Mouse (Mus musculus) erythroblast, embryonic 14.5 days (primary cell): ENCODE data around the gene Tmem131l. TPM values are rescaled to one million over a fixed set of nuclear protein-coding genes. Genes with fewer than 3 reads are reported as not detected.
A peak's percentile ranks its signal among the peaks of the same experiment; 100 is the strongest.

ENCODE experiments used
- H3K27me3 ChIP-seq: 2 replicates; pipeline ENCODE4 v1.6.1; 2012; ENCODE audit warnings: inconsistent platforms; ENCODE audit not compliant: control insufficient read depth
- H3K36me3 ChIP-seq: 2 replicates; pipeline ENCODE4 v1.6.1; 2012; ENCODE audit warnings: mild to moderate bottlenecking, inconsistent platforms; ENCODE audit not compliant: control insufficient read depth
- H3K4me1 ChIP-seq: 2 replicates; pipeline ENCODE4 v1.6.1; 2012; ENCODE audit warnings: inconsistent platforms; ENCODE audit not compliant: control insufficient read depth
- H3K4me3 ChIP-seq: replicated peaks from 2 replicates; pipeline ENCODE3; 2012; ENCODE audit warnings: moderate library complexity, mild to moderate bottlenecking, inconsistent platforms
- H3K9me3 ChIP-seq: 2 replicates; pipeline ENCODE4 v1.6.1; 2012; ENCODE audit warnings: low read length, inconsistent platforms, mixed read lengths; ENCODE audit not compliant: control insufficient read depth
- GATA1 ChIP-seq: IDR thresholded peaks from 2 replicates; pipeline ENCODE4 v1.6.1; 2012; ENCODE audit warnings: low read length, inconsistent platforms, mixed read lengths
- TAL1 ChIP-seq: IDR thresholded peaks from 3 replicates; pipeline ENCODE4 v1.6.1; 2012; ENCODE audit warnings: low read length, inconsistent platforms, mixed read lengths
- polyA plus RNA-seq: library from polyadenylated mRNA; stranded (reverse); fragments of >175 nt; gene quantifications from 2 replicates; pipeline ENCODE4 v1.2.3, GENCODE M21; 2012

Tmem131l gene
- polyA plus RNA-seq, 1 experiment, result 9.3 TPM

- Histone ChIP-seq H3K36me3 (peaks cover 45% of the 10 kb centered on the region), H3K4me3 (peak overlapping the region; percentile 82), H3K9me3 (no peaks in the 10 kb centered on the region), H3K27me3 (no peaks in the 10 kb centered on the region), H3K4me1 (peaks cover 85% of the 10 kb centered on the region)
- TF ChIP-seq GATA1 (no peak), TAL1 (no peak)
Observed at GRCm38 (mm10) chr3:84036866-84037265, 3.1 kb downstream of the Tmem131l start.

GRCm38 (mm10) chr3:84035728-84036364 is 4.1 kb downstream of the Tmem131l start:
- Histone ChIP-seq H3K4me3 (peak overlapping the region; percentile 82), H3K4me1 (peaks cover 79% of the 10 kb centered on the region), H3K9me3 (no peaks in the 10 kb centered on the region), H3K27me3 (no peaks in the 10 kb centered on the region), H3K36me3 (peaks cover 55% of the 10 kb centered on the region)
- TF ChIP-seq TAL1 (peak; percentile 74), GATA1 (peak; percentile 53; the same call in 1 of the 2 replicates)

DNA sequence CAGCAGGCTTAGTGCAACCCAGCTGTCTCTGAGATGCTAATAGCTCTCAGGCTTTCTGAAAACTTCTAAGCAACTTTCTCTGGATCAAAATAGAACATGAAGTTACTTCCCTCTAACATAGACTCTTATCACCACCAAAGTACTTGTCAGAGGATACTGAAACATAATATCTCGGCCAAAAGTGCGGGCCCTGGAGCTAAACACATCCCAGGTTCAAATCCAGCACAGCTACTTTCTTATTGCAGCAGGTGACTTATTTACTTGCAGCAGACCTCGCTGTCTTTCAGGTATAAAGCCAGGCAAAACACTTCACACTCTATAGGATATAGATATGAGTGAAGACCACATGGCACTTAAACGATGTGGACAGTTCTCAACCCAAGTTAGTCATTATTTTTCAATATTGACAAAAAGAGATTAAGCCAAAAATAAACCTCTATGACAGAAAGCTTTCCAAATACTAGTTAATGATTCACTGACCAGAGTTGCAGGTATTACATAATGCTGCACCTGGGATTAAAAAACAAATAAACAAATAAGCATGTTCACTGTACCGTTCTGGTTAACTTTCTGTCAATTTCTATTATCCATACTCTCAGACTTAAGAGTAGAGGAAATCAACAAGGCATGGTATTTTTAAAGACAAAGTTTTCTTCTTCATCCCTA is 5.7 kb downstream of the Tmem131l start:
- H3K36me3 ChIP-seq, result peaks cover 69% of the 10 kb centered on the region
- H3K4me1 ChIP-seq, result peaks cover 68% of the 10 kb centered on the region

GRCm38 (mm10) chr3:84032933-84033730 is 6.8 kb downstream of the Tmem131l start:
- no peak for TF ChIP-seq GATA1
- TF ChIP-seq TAL1, result no peak
- Histone ChIP-seq H3K4me3 (no peak overlapping the region), H3K9me3 (no peaks in the 10 kb centered on the region), H3K36me3 (peaks cover 77% of the 10 kb centered on the region), H3K4me1 (peaks cover 66% of the 10 kb centered on the region), H3K27me3 (no peaks in the 10 kb centered on the region)

More for the DNA sequence above, 5.7 kb downstream of the Tmem131l start:
- H3K27me3 ChIP-seq, result no peaks in the 10 kb centered on the region
- no peaks in the 10 kb centered on the region for H3K9me3 ChIP-seq
- peak overlapping the region; percentile 82 for H3K4me3 ChIP-seq
- TF ChIP-seq TAL1, result no peak
- no peak for TF ChIP-seq GATA1

- peaks cover 78% of the 10 kb centered on the region for H3K36me3 ChIP-seq
- H3K4me1 ChIP-seq, result peaks cover 67% of the 10 kb centered on the region
- TF ChIP-seq GATA1 (no peak), TAL1 (no peak)
- H3K9me3 ChIP-seq, result no peaks in the 10 kb centered on the region
- no peak overlapping the region for H3K4me3 ChIP-seq
- no peaks in the 10 kb centered on the region for H3K27me3 ChIP-seq
Observed at GRCm38 (mm10) chr3:84032419-84032818, 7.6 kb downstream of the Tmem131l start.

GRCm38 (mm10) chr3:84031216-84031615 is 8.8 kb downstream of the Tmem131l start:
- no peaks in the 10 kb centered on the region for H3K9me3 ChIP-seq
- TF ChIP-seq TAL1 (no peak), GATA1 (no peak)
- H3K4me3 ChIP-seq, result no peak overlapping the region
- peaks cover 83% of the 10 kb centered on the region for H3K36me3 ChIP-seq
- H3K4me1 ChIP-seq, result peaks cover 64% of the 10 kb centered on the region
- no peaks in the 10 kb centered on the region for H3K27me3 ChIP-seq

- H3K9me3 ChIP-seq, result no peaks in the 10 kb centered on the region
- no peaks in the 10 kb centered on the region for H3K27me3 ChIP-seq
- H3K36me3 ChIP-seq, result peaks cover 88% of the 10 kb centered on the region
- no peak overlapping the region for H3K4me3 ChIP-seq
- no peak for TF ChIP-seq GATA1
- TF ChIP-seq TAL1, result no peak
- peaks cover 50% of the 10 kb centered on the region for H3K4me1 ChIP-seq
Observed at GRCm38 (mm10) chr3:84028968-84029367, 11.0 kb downstream of the Tmem131l start.

- no peak for TF ChIP-seq TAL1
- no peak for TF ChIP-seq GATA1
- Histone ChIP-seq H3K9me3 (no peaks in the 10 kb centered on the region), H3K27me3 (no peaks in the 10 kb centered on the region), H3K4me3 (no peak overlapping the region), H3K4me1 (peaks cover 48% of the 10 kb centered on the region), H3K36me3 (peaks cover 86% of the 10 kb centered on the region)
Observed at GRCm38 (mm10) chr3:84027691-84028159, 12.2 kb downstream of the Tmem131l start.
